Mouse (Mus musculus): Measurements from ENCODE around the gene Arhgap22.

- no peak for TF ChIP-seq CHD2 (IDR thresholded peaks at IDR 0.05; ENCODE audit: low read depth, low read length)
- peak; percentile 92 for TF ChIP-seq ZC3H11A (IDR thresholded peaks at IDR 0.05; ENCODE audit: borderline replicate concordance, low read depth, low read length)
- TF ChIP-seq ZNF384 (IDR thresholded peaks at IDR 0.05; ENCODE audit: low read depth, low read length), result no peak
Observed at GRCm38 (mm10) chr14:33213823-33214766, at the start of gene Arhgap22.
